ENCODE assay signal across 8 mouse cellular contexts in the genomic region with DNA sequence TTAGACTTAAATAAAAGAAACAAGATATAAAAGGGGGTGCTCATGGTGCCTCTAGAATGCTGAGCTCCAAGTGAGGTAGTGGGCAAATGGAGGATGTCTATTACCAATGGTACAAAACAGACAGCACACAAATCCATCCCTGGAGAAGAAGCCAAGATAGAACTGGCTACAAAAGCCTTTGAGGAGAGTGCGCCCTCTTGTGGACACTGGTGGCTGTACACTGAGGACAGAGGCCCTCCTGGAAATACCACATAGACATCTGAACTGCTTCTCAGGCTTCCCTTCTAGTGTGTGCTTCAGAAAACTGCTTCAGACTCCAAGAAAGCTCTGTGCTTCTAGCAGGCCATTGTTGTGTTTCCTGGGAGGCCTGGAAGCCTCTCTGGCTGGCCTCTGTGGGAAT. TPM values are rescaled to one million over a fixed set of nuclear protein-coding genes. Genes with fewer than 3 reads are reported as not detected.
DNase-seq lines count a peak whose midpoint lies in the region; ATAC-seq and TF ChIP-seq lines count a peak whose summit lies in the region.

No protein-coding gene starts in this region.

- no peak for TF ChIP-seq POLR2A in spleen, adult 2 months (IDR thresholded peaks at IDR 0.05; ENCODE audit: low read depth, low read length)

- H3K27ac ChIP-seq in spleen, adult 2 months (ENCODE audit: insufficient read depth, low read length) = no peak overlapping the region

- peaks cover 1% of the 10 kb centered on the region; the same call in 1 of the 2 replicates for H3K4me1 ChIP-seq in E14TG2a.4 (replicated peaks; ENCODE audit: low read depth, low read length)
- no peaks in the 10 kb centered on the region for H3K4me1 ChIP-seq in spleen, adult 2 months (ENCODE audit: control insufficient read depth, insufficient read depth, insufficient read length)

- ATAC-seq in CD4-positive, CD25-positive, alpha-beta regulatory T cell, adult 4 months = no peak

- H3K36me3 ChIP-seq in E14TG2a.4 (ENCODE audit: insufficient read depth, low read length) = no peaks in the 10 kb centered on the region
- H3K36me3 ChIP-seq in spleen, adult 2 months (ENCODE audit: control insufficient read depth, insufficient read depth, low read length) = no peaks in the 10 kb centered on the region

- H3K9me3 ChIP-seq in E14TG2a.4 (ENCODE audit: low read length) = no peaks in the 10 kb centered on the region

- peak; percentile 81 for DNase-seq in CD4-positive, CD25-positive, alpha-beta regulatory T cell, adult 2 months (ENCODE audit: low read depth, low spot score)
- peak; percentile 72 for DNase-seq in c-Kit-positive CD71-positive TER-119-negative erythroid progenitor cells, embryonic 14.5 days (ENCODE audit: low read depth)
- DNase-seq in gastrocnemius, adult 18-20 months (ENCODE audit: low spot score) = peak; percentile 74
- peak; percentile 36 to 75 for DNase-seq in layer of hippocampus, adult 8-10 months (ENCODE audit: low spot score in 2 of 2)
- peak; percentile 82 for DNase-seq in lung, postnatal 25 days (ENCODE audit: low spot score)
- peak; percentile 29 to 73 for DNase-seq in spleen, adult 2 months (ENCODE audit: low read depth in 1 of 2, low spot score in 2 of 2)

- 0% methylated on average over 1 of the region's 1 CpGs for WGBS in spleen, adult 2 months

- H3K27me3 ChIP-seq in E14TG2a.4 (ENCODE audit: insufficient read depth, low read length) = no peaks in the 10 kb centered on the region
- H3K27me3 ChIP-seq in spleen, adult 2 months (ENCODE audit: control insufficient read depth, insufficient read depth, low read length) = no peaks in the 10 kb centered on the region

- peak; percentile 37 for TF ChIP-seq CTCF in E14TG2a.4 (conservative IDR thresholded peaks at IDR 0.05; ENCODE audit: low read length)
- peak; percentile 66; the same call in 1 of the 2 replicates for TF ChIP-seq CTCF in spleen, adult 2 months (IDR thresholded peaks at IDR 0.05; ENCODE audit: extremely low read depth, insufficient read depth, insufficient read length, insufficient replicate concordance)

- H3K4me3 ChIP-seq in E14TG2a.4 (replicated peaks; ENCODE audit: low read length) = no peak overlapping the region
- no peak overlapping the region for H3K4me3 ChIP-seq in spleen, adult 2 months (ENCODE audit: extremely low read depth, insufficient read depth, insufficient read length)

RNA-seq across cellular contexts. Expression of a gene that starts 9.1 kb away (rescaled TPM):
- 1 to 10 TPM; 3.1 to 4.7 TPM for polyA plus RNA-seq in CD4-positive, CD25-positive, alpha-beta regulatory T cell, adult 4 months (2017; shearing (Covaris generic))
- total RNA-seq in gastrocnemius, adult 18-20 months (2021) = 10 to 100 TPM; 26.0 to 27.8 TPM
- total RNA-seq in layer of hippocampus, adult 8-10 months (2022) = 1 to 10 TPM; 4.9 to 8.7 (median 7.0) TPM
- polyA plus RNA-seq in spleen, adult 2 months (2012; rRNA removed) = 3.9 and 5.5 TPM in 2 replicates

RNA-seq across cellular contexts. Expression of a gene that starts 32.4 kb away (rescaled TPM):
- polyA plus RNA-seq in CD4-positive, CD25-positive, alpha-beta regulatory T cell, adult 4 months (2017; shearing (Covaris generic)) = 1 to 10 TPM; 6.2 to 7.0 TPM
- total RNA-seq in gastrocnemius, adult 18-20 months (2021) = 10 to 100 TPM; 10.2 to 11.8 TPM
- 1 to 10 TPM; 4.5 to 6.8 (median 5.2) TPM for total RNA-seq in layer of hippocampus, adult 8-10 months (2022)
- polyA plus RNA-seq in spleen, adult 2 months (2012; rRNA removed) = 3.9 and 4.4 TPM in 2 replicates

RNA-seq across cellular contexts. Expression of a gene that starts 32.5 kb away (rescaled TPM):
- polyA plus RNA-seq in CD4-positive, CD25-positive, alpha-beta regulatory T cell, adult 4 months (2017; shearing (Covaris generic)) = 10 to 100 TPM in 1 of 2 experiments, 1 to 10 TPM in 1; 8.0 to 13.6 TPM
- total RNA-seq in gastrocnemius, adult 18-20 months (2021) = 10 to 100 TPM; 29.7 to 31.8 TPM
- total RNA-seq in layer of hippocampus, adult 8-10 months (2022) = 10 to 100 TPM; 64.3 to 67.7 (median 67.4) TPM
- polyA plus RNA-seq in spleen, adult 2 months (2012; rRNA removed) = 17.9 and 22.5 TPM in 2 replicates

RNA-seq across cellular contexts. Expression of a gene that starts 34.2 kb away (rescaled TPM):
- polyA plus RNA-seq in CD4-positive, CD25-positive, alpha-beta regulatory T cell, adult 4 months (2017; shearing (Covaris generic)) = 10 to 100 TPM in 1 of 2 experiments, 1 to 10 TPM in 1; 10.0 to 19.3 TPM
- total RNA-seq in gastrocnemius, adult 18-20 months (2021) = 100 to 1,000 TPM; 172 to 203 TPM
- 100 to 1,000 TPM; 140 to 151 (median 146) TPM for total RNA-seq in layer of hippocampus, adult 8-10 months (2022)
- 384 and 386 TPM in 2 replicates for polyA plus RNA-seq in spleen, adult 2 months (2012; rRNA removed)
